Mouse (Mus musculus): ENCODE measurements around the gene Bcl2l13. TPM values are rescaled to one million over a fixed set of nuclear protein-coding genes. Genes with fewer than 3 reads are reported as not detected.
"Not testable (repeated sequence)": the region's sequence is repeated elsewhere in the genome, so short reads cannot be mapped to it uniquely, and the experiment has no call there.

The Bcl2l13 gene
- total RNA-seq, 2 experiments from 2014 or later = 44.0 to 51.4 TPM

- intact Hi-C loops (cut with DNase I) = no loop called here
- DNase-seq (ENCODE audit: extremely low spot score in 1 of 2, low spot score in 2 of 2) = no peak
- no peak overlapping the region for H3K27ac ChIP-seq
- no peak for TF ChIP-seq CTCF (IDR thresholded peaks at IDR 0.05)
- no peak overlapping the region for H3K4me3 ChIP-seq
Observed at GRCm38 (mm10) chr6:120806999-120807737, 28.8 kb upstream of the Bcl2l13 start.

- intact Hi-C loops (cut with DNase I) = no loop called here
- Histone ChIP-seq H3K4me3 (no peak overlapping the region), H3K27ac (no peak overlapping the region)
- DNase-seq (ENCODE audit: extremely low spot score in 1 of 2, low spot score in 2 of 2) = no peak
- TF ChIP-seq CTCF (IDR thresholded peaks at IDR 0.05) = no peak
Observed at GRCm38 (mm10) chr6:120807738-120808081, 28.3 kb upstream of the Bcl2l13 start.

GRCm38 (mm10) chr6:120811999-120812398 is 24.0 kb upstream of the Bcl2l13 start:
- H3K27ac ChIP-seq; H3K4me3 ChIP-seq; intact Hi-C loops (cut with DNase I); DNase-seq (ENCODE audit: extremely low spot score in 1 of 2, low spot score in 2 of 2): not testable (repeated sequence)

- no peak for TF ChIP-seq CTCF (IDR thresholded peaks at IDR 0.05)
- no peak for DNase-seq (ENCODE audit: extremely low spot score in 1 of 2, low spot score in 2 of 2)
- H3K27ac ChIP-seq = no peak overlapping the region
- no peak overlapping the region for H3K4me3 ChIP-seq
- intact Hi-C loops (cut with DNase I) = no loop called here
Observed at GRCm38 (mm10) chr6:120819294-120819693, 16.7 kb upstream of the Bcl2l13 start.

GRCm38 (mm10) chr6:120820144-120820543 is 15.9 kb upstream of the Bcl2l13 start:
- Histone ChIP-seq H3K4me3 (no peak overlapping the region), H3K27ac (no peak overlapping the region)
- intact Hi-C loops (cut with DNase I) = no loop called here
- no peak for DNase-seq (ENCODE audit: extremely low spot score in 1 of 2, low spot score in 2 of 2)
- TF ChIP-seq CTCF (IDR thresholded peaks at IDR 0.05) = no peak

GRCm38 (mm10) chr6:120820941-120821340 is 15.1 kb upstream of the Bcl2l13 start:
- Histone ChIP-seq H3K27ac (no peak overlapping the region), H3K4me3 (peak overlapping the region; percentile 86)
- no peak for DNase-seq (ENCODE audit: extremely low spot score in 1 of 2, low spot score in 2 of 2)
- no peak for TF ChIP-seq CTCF (IDR thresholded peaks at IDR 0.05)
- intact Hi-C loops (cut with DNase I) = no loop called here

- peak overlapping the region; percentile 86 for H3K4me3 ChIP-seq
- H3K27ac ChIP-seq = no peak overlapping the region
- no peak for TF ChIP-seq CTCF (IDR thresholded peaks at IDR 0.05)
- DNase-seq (ENCODE audit: extremely low spot score in 1 of 2, low spot score in 2 of 2) = no peak
- intact Hi-C loops (cut with DNase I) = loop anchor here (1.0 kb wide), 1 partner anchor 15 kb away; the partner anchor contains the start of gene Bcl2l13
Observed at GRCm38 (mm10) chr6:120821715-120822114, 14.3 kb upstream of the Bcl2l13 start.

- intact Hi-C loops (cut with DNase I) = loop anchor here (1.0 kb wide), 1 partner anchor 14 kb away; the partner anchor contains the start of gene Bcl2l13
- peak within 1 kb of the TSS; percentile 80 for H3K27ac ChIP-seq
- H3K4me3 ChIP-seq = peak within 1 kb of the TSS; percentile 86
- TF ChIP-seq CTCF (IDR thresholded peaks at IDR 0.05) = no peak
- DNase-seq (ENCODE audit: extremely low spot score in 1 of 2, low spot score in 2 of 2) = peak; percentile 90 to 91
Observed at GRCm38 (mm10) chr6:120822307-120822928, 13.6 kb upstream of the Bcl2l13 start, which contains the start of gene Atp6v1e1. Gene Atp6v1e1 (minus strand): TSS chr6:120822793.

- no peak; the same call in none of the 2 replicates for TF ChIP-seq CTCF (IDR thresholded peaks at IDR 0.05)
- intact Hi-C loops (cut with DNase I) = loop anchor here (1.0 kb wide), 1 partner anchor 13 kb away; the partner anchor contains the start of gene Bcl2l13
- no peak for DNase-seq (ENCODE audit: extremely low spot score in 1 of 2, low spot score in 2 of 2)
- Histone ChIP-seq H3K27ac (peak overlapping the region; percentile 76), H3K4me3 (peak overlapping the region; percentile 86)
Observed at GRCm38 (mm10) chr6:120822937-120823614, 12.9 kb upstream of the Bcl2l13 start.

GRCm38 (mm10) chr6:120830056-120830455 is 6.0 kb upstream of the Bcl2l13 start:
- no peak for DNase-seq (ENCODE audit: extremely low spot score in 1 of 2, low spot score in 2 of 2)
- intact Hi-C loops (cut with DNase I) = no loop called here
- Histone ChIP-seq H3K27ac (no peak overlapping the region), H3K4me3 (no peak overlapping the region)
- TF ChIP-seq CTCF (IDR thresholded peaks at IDR 0.05) = no peak

- TF ChIP-seq CTCF (IDR thresholded peaks at IDR 0.05) = no peak
- no peak for DNase-seq (ENCODE audit: extremely low spot score in 1 of 2, low spot score in 2 of 2)
- no peak overlapping the region for H3K27ac ChIP-seq
- intact Hi-C loops (cut with DNase I) = no loop called here
- no peak overlapping the region for H3K4me3 ChIP-seq
Observed at GRCm38 (mm10) chr6:120830866-120831608, 5.0 kb upstream of the Bcl2l13 start.
